Comparison of ENCODE assay signal across 11 mouse cellular contexts in genomic region chr12:28623195-28623594, GRCm38 (mm10). TPM values are rescaled to one million over a fixed set of nuclear protein-coding genes. Genes with fewer than 3 reads are reported as not detected.
A peak's percentile ranks its signal among the peaks of the same experiment; 100 is the strongest.
DNase-seq lines count a peak whose midpoint lies in the region; ATAC-seq and TF ChIP-seq lines count a peak whose summit lies in the region.
"Had no signal": no experiment of that assay in that cellular context is flagged by ENCODE, and none has a peak within 500 bp of the region (broad histone marks: within the 10 kb centered on the region; RNA-seq: fewer than 3 reads in every experiment).

Gene Colec11 (minus strand): TSS chr12:28623377.

- peak; percentile 40 for DNase-seq in kidney, postnatal 0 days (ENCODE audit: low spot score)
- no peak for DNase-seq in adrenal gland, postnatal 36 days
- DNase-seq in retina, embryonic 14.5 days (ENCODE audit: low spot score) = no peak
- DNase-seq: midbrain, embryonic 14.5 days had no signal

- no peak for ATAC-seq in neural tube, embryonic 12.5 days (ENCODE audit: low FRiP score, low read depth)
- ATAC-seq in neural tube, embryonic 15.5 days (ENCODE audit: low FRiP score) = no peak
- no peak for ATAC-seq in heart, embryonic 13.5 days (ENCODE audit: extremely low read depth, insufficient number of reproducible peaks, low FRiP score, low TSS enrichment)
- no peak for ATAC-seq in kidney, postnatal 0 days (replicated peaks; ENCODE audit: low FRiP score, low read depth)
- ATAC-seq in megakaryocyte-erythroid progenitor cell, adult 5-6 weeks (replicated peaks; ENCODE audit: low FRiP score, low TSS enrichment, poor library complexity, severe bottlenecking) = peak; percentile 24; the same call in 1 of the 2 replicates
- ATAC-seq: activated CD4-positive, CD25-positive, alpha-beta regulatory T cell, adult 4 months had no signal

- H3K36me3 ChIP-seq in neural tube, embryonic 12.5 days = peaks cover 4% of the 10 kb centered on the region; the same call in 1 of the 2 replicates
- peaks cover 4% of the 10 kb centered on the region for H3K36me3 ChIP-seq in neural tube, embryonic 15.5 days
- H3K36me3 ChIP-seq in heart, embryonic 13.5 days = peaks cover 6% of the 10 kb centered on the region
- H3K36me3 ChIP-seq in kidney, postnatal 0 days (ENCODE audit: insufficient read depth, low read length) = peaks cover 4% of the 10 kb centered on the region; the same call in 1 of the 2 replicates

- no peak within 1 kb of the TSS for H3K4me3 ChIP-seq in neural tube, embryonic 12.5 days
- no peak within 1 kb of the TSS for H3K4me3 ChIP-seq in neural tube, embryonic 15.5 days (replicated peaks)
- 0 out of 2 replicates have a peak within 1 kb of the TSS, but pooled peaks have one; percentile 20 for H3K4me3 ChIP-seq in heart, embryonic 13.5 days
- H3K4me3 ChIP-seq in kidney, postnatal 0 days (replicated peaks; ENCODE audit: low read depth, low read length) = no peak within 1 kb of the TSS
- H3K4me3 ChIP-seq: forebrain, embryonic 12.5 days; hindbrain, embryonic 13.5 days had no signal

- WGBS in neural tube, embryonic 12.5 days = 65% methylated on average over 5 of the region's 5 CpGs
- WGBS in neural tube, embryonic 15.5 days = 61% methylated on average over 5 of the region's 5 CpGs
- WGBS in heart, embryonic 13.5 days = 10% methylated on average over 5 of the region's 5 CpGs
- 35% methylated on average over 5 of the region's 5 CpGs for WGBS in kidney, postnatal 0 days

- no peak for TF ChIP-seq CTCF in kidney, postnatal 0 days (IDR thresholded peaks at IDR 0.05; ENCODE audit: low read depth)

- no peak within 1 kb of the TSS for H3K27ac ChIP-seq in neural tube, embryonic 12.5 days
- H3K27ac ChIP-seq in neural tube, embryonic 15.5 days (replicated peaks) = no peak within 1 kb of the TSS
- peak within 1 kb of the TSS; percentile 69 for H3K27ac ChIP-seq in heart, embryonic 13.5 days (replicated peaks)
- 0 out of 2 replicates have a peak within 1 kb of the TSS, but pooled peaks have one; percentile 19 for H3K27ac ChIP-seq in kidney, postnatal 0 days
- H3K27ac ChIP-seq: forebrain, embryonic 12.5 days; hindbrain, embryonic 13.5 days had no signal

- 0 out of 2 replicates have a peak within 1 kb of the TSS, but pooled peaks have one; percentile 38 for H3K9ac ChIP-seq in neural tube, embryonic 12.5 days
- no peak within 1 kb of the TSS for H3K9ac ChIP-seq in neural tube, embryonic 15.5 days (replicated peaks)
- H3K9ac ChIP-seq in heart, embryonic 13.5 days = peak within 1 kb of the TSS; percentile 58; the same call in 1 of the 2 replicates
- H3K9ac ChIP-seq in kidney, postnatal 0 days (ENCODE audit: low read depth, low read length) = no peak within 1 kb of the TSS
- H3K9ac ChIP-seq: forebrain, embryonic 12.5 days; hindbrain, embryonic 13.5 days had no signal

- no peaks in the 10 kb centered on the region; the same call in 1 of the 2 replicates for H3K4me1 ChIP-seq in neural tube, embryonic 12.5 days
- no peaks in the 10 kb centered on the region for H3K4me1 ChIP-seq in neural tube, embryonic 15.5 days
- H3K4me1 ChIP-seq in heart, embryonic 13.5 days = peaks cover 37% of the 10 kb centered on the region
- H3K4me1 ChIP-seq in kidney, postnatal 0 days (replicated peaks; ENCODE audit: insufficient read depth, low read length) = peaks cover 9% of the 10 kb centered on the region; the same call in 1 of the 2 replicates

- no peaks in the 10 kb centered on the region for H3K27me3 ChIP-seq in neural tube, embryonic 12.5 days (replicated peaks)
- H3K27me3 ChIP-seq in neural tube, embryonic 15.5 days (replicated peaks) = no peaks in the 10 kb centered on the region
- no peaks in the 10 kb centered on the region for H3K27me3 ChIP-seq in heart, embryonic 13.5 days (replicated peaks)
- no peaks in the 10 kb centered on the region for H3K27me3 ChIP-seq in kidney, postnatal 0 days (ENCODE audit: insufficient read depth, low read length)
- H3K27me3 ChIP-seq: forebrain, embryonic 12.5 days; hindbrain, embryonic 13.5 days had no signal

- no peaks in the 10 kb centered on the region for H3K9me3 ChIP-seq in neural tube, embryonic 12.5 days
- no peaks in the 10 kb centered on the region for H3K9me3 ChIP-seq in neural tube, embryonic 15.5 days (replicated peaks)
- H3K9me3 ChIP-seq in heart, embryonic 13.5 days = no peaks in the 10 kb centered on the region
- H3K9me3 ChIP-seq in kidney, postnatal 0 days (replicated peaks; ENCODE audit: low read length) = no peaks in the 10 kb centered on the region
- H3K9me3 ChIP-seq: forebrain, embryonic 12.5 days; hindbrain, embryonic 13.5 days had no signal

- H3K4me2 ChIP-seq in neural tube, embryonic 12.5 days (replicated peaks) = no peak within 1 kb of the TSS
- H3K4me2 ChIP-seq in neural tube, embryonic 15.5 days = no peak within 1 kb of the TSS
- H3K4me2 ChIP-seq in heart, embryonic 13.5 days = peak within 1 kb of the TSS; percentile 62
- no peak within 1 kb of the TSS for H3K4me2 ChIP-seq in kidney, postnatal 0 days (ENCODE audit: low read length)
- H3K4me2 ChIP-seq: forebrain, embryonic 12.5 days; hindbrain, embryonic 13.5 days had no signal

RNA-seq across cellular contexts. Expression of gene Colec11, which starts in this region (rescaled TPM):
- 0.43 and 0.44 TPM in 2 replicates for polyA plus RNA-seq in neural tube, embryonic 12.5 days (2016; fragmentation: Nextera tagmentation; extraction: Ambion mirVana)
- 1.1 and 1.4 TPM in 2 replicates for polyA plus RNA-seq in neural tube, embryonic 15.5 days (2015; fragmentation: Nextera tagmentation; extraction: Ambion mirVana)
- 7.8 and 7.9 TPM in 2 replicates for polyA plus RNA-seq in heart, embryonic 13.5 days (2015; fragmentation: Nextera tagmentation; extraction: Ambion mirVana)
- polyA plus RNA-seq in kidney, postnatal 0 days (2015; fragmentation: Nextera tagmentation; extraction: Ambion mirVana) = 2.2 TPM in 2 replicates
- not detected in 2 replicates for total RNA-seq in megakaryocyte-erythroid progenitor cell, adult 5-6 weeks (2014; fragmentation: Nextera tagmentation)
- 0.99 TPM in 1 of 2 replicates, not detected in the other for total RNA-seq in megakaryocyte-erythroid progenitor cell, adult 5-6 weeks (2017)
- total RNA-seq in adrenal gland, postnatal 36 days (2021) = 1 to 10 TPM; 4.2 to 4.4 TPM

Comparison
In these comparisons a context has a peak if more than half of its experiments do, and no peak if none do; other contexts are left out.
1. H3K9ac ChIP-seq: peak in neural tube, embryonic 12.5 days (single experiment) and heart, embryonic 13.5 days (single experiment); none in neural tube, embryonic 15.5 days (single experiment) and kidney, postnatal 0 days (single experiment).
2. Peak in ATAC-seq in megakaryocyte-erythroid progenitor cell, adult 5-6 weeks; RNA of the gene not detected or under 1 TPM.
3. H3K27ac ChIP-seq: peak in heart, embryonic 13.5 days (single experiment) and kidney, postnatal 0 days (single experiment); none in neural tube, embryonic 12.5 days (single experiment) and neural tube, embryonic 15.5 days (single experiment).